Mouse (Mus musculus) monocyte, adult 2 months (primary cell): ENCODE measurements around the gene Acad10.

Experiments used
- DNase-seq, 2 experiments: peaks; one replicate each; pipeline ENCODE4 v3.0.0; 2022; ENCODE audit warnings: low spot score in 2 of 2, low read depth in 1 of 2

Gene Acad10

DNA sequence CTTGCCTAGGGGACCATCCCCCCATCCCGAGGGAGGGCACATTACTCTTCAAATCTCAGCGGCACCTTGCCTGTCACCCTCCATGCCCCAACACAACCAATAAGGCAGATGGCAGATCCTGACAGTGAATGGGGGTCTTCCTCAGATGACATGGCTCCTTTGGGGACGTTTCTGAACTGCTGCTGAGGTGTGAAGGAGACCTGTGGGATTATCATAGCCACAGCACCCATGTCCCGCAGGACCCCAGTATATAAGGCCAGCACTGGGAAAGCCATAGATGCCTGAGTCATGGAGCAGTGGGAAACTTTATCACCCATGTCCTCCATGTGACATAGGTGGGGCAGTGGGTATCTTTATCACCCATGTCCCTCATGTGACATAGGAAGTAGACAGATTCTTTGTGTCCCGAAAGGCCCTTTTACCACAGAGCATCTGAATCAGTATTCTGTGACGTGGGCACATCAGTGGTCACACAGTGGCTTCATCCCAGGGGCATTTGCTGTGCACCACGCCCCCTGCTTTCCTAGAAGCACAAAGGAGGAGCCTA is 62.2 kb downstream of the Acad10 start:
- DNase-seq = no peak

DNA sequence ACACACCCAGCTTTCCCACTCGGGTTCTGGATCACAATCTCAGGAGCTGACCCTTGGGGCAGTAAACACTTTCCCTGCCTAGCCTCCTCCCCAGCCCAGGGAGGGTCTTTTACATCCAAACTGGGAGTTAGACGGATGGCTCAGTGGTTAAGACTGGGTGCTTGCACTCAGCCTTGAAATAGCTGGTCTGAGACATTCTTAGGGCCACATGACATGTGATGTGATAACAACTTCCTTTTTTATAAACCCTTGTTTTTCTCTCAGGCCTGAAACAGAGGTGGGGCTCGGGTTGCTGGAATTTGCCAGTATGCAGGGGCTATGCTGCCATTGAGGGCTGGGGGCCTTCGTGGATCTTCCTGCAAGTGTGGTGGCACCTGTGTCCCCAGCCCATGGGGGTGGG is 63.0 kb downstream of the Acad10 start:
- no peak for DNase-seq

DNA sequence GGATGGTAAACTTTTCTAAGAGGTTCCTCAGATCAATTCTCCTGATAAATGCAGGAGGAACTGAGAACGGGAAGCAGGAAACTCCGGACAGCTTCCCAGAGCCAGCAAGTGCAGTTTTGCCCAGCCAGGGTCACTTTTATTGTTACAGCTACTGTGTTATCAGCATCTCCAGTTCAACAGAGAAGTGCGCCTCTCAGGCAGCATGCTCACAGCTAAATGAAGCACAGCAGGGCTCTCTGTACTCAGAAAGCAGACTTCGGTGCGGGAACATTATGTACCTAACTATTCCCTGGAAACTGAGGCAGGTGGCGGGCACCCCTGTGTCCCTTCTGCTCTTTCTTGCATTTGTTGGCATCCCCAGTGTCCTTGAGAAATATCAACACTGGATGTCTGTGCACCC is 64.1 kb downstream of the Acad10 start:
- DNase-seq = no peak

DNA sequence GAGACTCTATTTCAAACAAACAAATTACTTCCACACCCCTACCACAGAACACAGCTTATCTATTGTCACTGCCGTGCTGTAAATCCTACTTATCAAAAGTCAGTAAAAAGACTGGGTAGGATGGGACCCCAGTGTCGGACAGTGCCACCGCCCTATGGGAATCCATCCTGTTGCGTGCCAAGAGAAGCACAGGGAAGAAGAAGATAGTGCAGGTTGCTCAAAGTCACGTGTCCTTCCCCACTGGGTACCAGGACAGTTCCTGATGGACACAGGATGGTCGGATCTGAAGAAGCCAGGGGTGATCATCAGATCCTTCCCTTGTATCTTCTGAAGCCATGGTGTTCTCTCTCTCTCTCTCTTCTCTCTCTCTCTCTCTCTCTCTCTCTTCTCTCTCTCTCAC is 64.6 kb downstream of the Acad10 start:
- no peak for DNase-seq

GRCm38 (mm10) chr5:121594714-121595313 is 65.5 kb downstream of the Acad10 start:
- no peak for DNase-seq

- peak; percentile 24 to 41 for DNase-seq
These were observed 66.6 kb downstream of the Acad10 start, which contains the start of gene Aldh2 for GRCm38 (mm10) chr5:121593451-121594401. Gene Aldh2 (minus strand): TSS chr5:121593824.

DNA sequence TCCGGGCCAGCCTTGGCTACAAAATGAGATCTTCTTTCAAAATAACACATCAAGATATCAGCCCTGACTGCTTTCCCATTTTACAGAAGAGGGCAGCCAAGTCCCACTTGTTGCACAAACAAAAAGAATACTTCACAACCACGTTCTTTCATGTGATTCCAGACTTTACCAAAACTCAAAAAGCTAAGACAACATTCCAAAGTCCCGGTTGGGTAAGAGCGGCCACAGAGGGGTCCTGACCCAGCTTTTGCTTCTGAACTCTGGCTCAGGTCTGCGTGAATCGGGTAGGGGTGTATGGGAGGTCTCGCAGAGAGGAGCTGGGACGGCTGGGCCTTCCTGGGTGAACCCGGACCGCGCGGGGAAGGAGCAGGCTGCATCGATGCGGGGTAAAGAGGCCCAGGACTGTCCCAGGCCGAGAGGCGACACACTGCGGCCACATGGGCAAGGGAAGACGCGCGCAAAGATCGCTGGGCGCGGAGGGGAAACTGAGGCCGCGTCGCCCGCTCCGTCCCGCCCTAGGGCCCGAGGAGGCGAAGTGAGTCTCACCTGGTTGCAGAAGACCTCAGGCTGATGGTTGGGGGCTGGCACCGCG is 67.4 kb downstream of the Acad10 start:
- DNase-seq = no peak

GRCm38 (mm10) chr5:121592064-121592815 is 68.1 kb downstream of the Acad10 start:
- DNase-seq = no peak

DNA sequence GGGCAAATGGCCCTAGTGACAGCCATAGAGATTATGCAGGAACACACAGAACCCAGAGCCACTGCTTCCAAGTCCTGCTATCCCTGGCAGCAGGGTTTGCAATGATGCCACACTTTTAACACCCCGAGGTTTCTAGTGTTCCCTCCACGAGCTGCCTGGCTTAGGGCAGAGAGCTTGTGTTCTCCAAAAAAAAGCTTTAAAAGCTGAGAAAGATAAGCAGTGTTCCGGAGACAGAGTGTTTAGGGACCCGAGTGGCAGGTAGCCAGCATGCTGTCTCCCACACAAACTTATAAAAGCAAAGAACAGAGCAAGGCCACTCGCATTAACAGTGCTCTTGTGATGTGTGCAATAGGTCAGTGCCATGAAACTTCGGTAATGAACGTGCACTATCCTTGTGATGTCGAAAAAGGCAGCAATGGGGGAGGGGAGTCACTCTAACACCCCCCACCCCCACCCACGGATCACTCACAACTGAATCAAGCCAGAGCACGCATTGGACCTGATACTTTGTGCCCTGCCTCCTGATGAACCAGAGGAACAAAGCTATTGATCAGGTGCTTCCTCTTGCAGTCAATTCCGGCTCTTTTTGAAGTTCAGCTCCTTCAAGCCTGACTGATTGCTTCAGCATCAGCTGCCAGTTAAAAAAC is 68.8 kb downstream of the Acad10 start:
- no peak for DNase-seq

DNA sequence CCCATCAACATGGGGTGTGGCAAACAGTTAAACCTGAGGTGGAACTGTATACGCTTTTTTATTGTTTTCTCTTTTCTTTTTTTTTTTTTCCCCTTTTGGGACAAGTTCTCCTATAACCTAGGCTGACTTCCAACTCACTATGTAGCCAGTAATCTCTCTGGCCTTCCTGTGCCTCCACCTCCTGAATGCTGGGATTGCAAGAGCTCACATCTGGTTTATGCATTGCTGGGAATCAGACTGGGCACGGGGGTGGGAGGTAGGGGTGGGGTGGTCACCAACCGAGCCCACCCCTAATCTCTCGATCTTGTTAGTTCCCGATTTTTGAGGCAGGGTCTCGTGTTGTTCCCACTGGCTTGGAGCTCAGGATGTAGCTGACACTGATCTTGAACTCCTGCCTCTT is 70.4 kb downstream of the Acad10 start:
- no peak for DNase-seq

- DNase-seq = no peak
These were observed 73.8 kb downstream of the Acad10 start for GRCm38 (mm10) chr5:121586400-121587039.

- no peak for DNase-seq
These were observed 74.6 kb downstream of the Acad10 start for GRCm38 (mm10) chr5:121585699-121586098.

GRCm38 (mm10) chr5:121585005-121585404 is 75.3 kb downstream of the Acad10 start:
- DNase-seq = no peak

DNA sequence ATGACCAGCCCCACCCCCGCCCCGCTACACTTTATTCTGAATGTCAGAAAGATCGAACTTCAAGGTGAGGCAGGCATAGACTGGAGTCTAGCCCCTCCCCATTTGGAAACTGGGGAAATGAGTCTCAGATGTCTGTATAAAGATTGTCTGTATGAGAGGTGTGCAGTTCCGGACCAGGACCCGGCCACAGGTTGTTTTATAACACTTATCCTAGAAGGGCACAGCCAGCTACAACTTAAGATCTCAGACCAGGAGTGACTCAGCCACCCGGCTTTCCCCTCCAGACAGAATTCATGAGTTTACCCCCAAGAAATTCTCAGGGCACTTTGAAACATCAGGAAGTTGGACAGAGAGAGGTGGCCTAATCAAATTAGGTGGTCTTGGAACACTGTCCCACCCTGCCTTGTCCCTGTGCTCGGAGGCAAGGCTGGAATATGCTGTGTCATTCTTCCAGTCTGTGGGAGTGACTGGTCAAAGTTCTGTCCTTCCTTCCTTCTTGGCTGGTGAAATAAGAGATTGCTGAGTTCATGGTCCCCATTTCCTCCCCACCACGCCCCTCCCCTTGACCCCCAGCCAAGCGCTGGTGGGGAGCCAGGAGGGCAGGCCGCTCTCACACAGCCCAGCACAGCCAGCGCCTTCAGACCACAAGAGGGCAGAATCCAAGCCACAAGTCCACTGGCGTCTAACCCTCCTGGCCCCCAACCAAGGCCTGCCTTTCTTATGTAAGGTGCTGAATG is 76.4 kb downstream of the Acad10 start:
- peak; percentile 37 to 59 for DNase-seq

- no peak for DNase-seq
These were observed 78.4 kb downstream of the Acad10 start for GRCm38 (mm10) chr5:121581945-121582344.

GRCm38 (mm10) chr5:121576927-121577488 is 83.3 kb downstream of the Acad10 start:
- DNase-seq = no peak

DNA sequence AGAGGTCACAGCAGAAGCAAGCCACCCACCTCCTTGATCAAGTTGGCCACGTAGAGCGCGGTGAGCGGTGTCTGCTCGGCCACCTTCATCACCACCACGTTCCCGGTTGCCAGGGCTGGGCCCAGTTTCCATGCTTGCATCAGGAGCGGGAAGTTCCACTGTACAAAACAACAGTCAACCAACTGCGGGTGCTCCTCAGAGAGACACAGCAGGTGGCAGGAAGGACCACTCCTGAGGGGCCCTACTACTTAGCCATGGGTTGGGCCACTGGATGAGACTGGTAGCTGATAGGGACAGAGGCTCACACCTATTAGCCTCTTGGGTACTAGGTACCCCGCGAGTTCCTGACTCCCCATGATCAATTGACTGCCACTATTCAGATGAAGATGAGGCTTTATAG is 84.4 kb downstream of the Acad10 start:
- no peak for DNase-seq

DNA sequence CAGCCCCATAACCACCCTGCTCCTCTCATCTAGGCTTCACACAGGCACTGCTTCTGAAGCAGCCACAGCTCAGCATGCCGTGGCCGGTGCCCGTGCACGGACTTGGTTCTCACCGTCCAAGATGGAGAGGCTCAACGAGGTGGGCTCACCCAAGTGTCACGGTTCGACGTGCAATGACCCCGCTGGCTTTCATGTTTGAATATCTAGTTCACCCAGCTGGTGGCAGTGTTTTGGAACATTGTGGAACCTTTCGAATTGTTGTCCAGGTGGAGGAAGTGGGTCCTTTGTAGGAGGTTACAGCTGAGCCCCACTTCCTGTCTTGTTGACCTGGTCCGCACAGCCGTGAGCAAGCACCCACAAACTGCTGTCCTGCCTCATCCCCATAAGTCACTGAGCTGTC is 86.2 kb downstream of the Acad10 start:
- no peak for DNase-seq
